Mouse (Mus musculus) right cerebral cortex, postnatal 10 days (tissue): ENCODE data around the gene Trpm8.

Source experiments
- DNase-seq, 2 experiments: peaks; one replicate each; pipeline ENCODE4 v3.0.0; 2021; ENCODE audit warnings: low spot score in 2 of 2

The Trpm8 gene

GRCm38 (mm10) chr1:88264869-88265240 is 12.6 kb upstream of the Trpm8 start:
- DNase-seq: peak in 1 of 2 experiments; percentile 56

- DNase-seq: no peak
These were observed 11.3 kb upstream of the Trpm8 start for GRCm38 (mm10) chr1:88266123-88266522.

DNA sequence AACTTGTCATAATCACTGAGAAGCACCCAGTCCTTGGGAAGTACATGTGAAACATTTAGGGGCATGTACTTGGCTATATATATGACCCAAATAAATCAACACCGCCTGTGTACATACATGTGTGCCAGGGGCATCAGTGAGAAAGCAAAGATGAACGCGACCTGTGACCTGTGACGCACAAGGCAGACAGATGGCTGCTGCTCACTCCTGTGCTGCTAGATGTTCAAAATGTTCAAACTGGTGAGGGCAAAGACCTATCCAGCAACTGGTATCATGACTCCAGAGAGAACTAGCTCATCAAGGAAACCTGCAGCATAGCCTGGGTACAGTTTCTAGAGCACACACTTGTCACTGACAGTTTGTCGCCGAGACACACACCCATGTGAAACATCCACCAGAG is 10.0 kb upstream of the Trpm8 start:
- no peak for DNase-seq

DNA sequence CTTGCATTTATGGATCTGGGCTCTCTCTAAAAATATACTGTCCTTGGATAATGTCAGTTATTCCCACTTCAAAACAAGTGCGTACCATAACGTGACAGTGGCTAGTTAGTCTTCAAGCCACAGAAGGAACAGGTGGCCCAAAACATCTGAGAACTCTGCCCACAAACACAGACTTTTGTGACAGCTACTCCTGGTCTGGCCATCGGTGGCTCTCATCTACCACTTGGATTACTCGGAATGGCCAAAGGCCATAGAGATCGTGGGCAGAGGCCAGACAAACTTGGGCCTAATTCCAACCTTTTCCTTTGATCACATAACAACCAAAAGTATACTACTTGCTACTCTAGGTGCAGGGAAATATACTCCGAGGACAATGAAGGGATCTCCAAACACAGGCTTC is 9.4 kb upstream of the Trpm8 start:
- DNase-seq: no peak

DNA sequence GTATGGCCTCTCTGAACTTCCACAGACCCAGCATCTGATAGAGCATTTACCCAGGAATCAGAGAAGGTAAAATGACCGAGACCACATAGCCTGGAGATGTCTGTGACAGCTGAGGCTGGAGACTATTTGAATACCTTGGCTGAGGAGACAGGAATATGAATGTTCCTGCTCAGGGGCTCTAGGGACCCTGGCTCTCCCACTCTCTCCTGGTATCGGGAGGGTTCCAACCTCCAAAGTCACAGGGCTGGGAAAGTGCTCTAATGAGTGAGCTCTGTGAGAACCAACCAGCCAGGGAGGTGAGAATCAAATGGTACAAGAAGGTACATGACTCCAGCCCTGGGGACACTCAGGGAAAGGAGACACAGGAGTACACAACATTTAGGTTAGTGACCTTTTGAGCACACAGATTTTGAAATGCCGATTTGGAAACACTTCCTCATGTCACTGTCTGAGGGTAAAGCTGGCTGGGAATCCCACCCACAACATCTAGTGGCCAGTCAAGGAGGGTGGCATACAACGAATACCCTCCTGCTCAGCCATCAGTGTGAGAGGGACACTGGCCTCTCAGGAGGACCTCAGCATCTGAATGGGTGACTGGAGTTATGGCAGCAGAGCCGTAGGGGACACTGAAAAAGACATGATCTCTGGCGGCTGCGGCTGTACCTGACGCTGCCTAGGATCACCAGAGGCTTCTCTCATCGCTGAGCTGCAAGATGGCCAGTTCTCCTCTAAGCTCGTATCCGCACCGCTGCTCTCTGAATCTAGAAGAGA is 7.7 kb upstream of the Trpm8 start:
- DNase-seq: no peak

DNA sequence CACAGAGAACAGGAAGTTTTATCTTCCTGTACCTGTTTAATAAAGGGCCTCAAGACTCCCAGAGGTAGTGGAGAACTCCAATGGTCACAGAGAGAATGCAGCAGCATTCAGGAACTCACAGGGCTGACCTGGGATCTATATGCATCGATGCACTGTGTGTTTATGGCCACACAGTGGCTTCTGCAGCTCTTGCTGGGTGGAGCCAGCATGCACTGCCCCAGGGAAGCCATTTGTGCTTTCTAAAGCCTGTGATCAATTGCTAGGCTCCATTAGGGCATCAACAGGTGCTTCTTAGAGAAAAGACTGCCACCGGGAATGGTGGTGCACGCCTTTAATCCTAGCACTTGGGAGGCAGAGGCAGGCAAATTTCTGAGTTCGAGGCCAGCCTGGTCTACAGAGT is 4.6 kb upstream of the Trpm8 start:
- DNase-seq: no peak

GRCm38 (mm10) chr1:88273326-88273725 is 4.1 kb upstream of the Trpm8 start:
- DNase-seq: no peak

DNA sequence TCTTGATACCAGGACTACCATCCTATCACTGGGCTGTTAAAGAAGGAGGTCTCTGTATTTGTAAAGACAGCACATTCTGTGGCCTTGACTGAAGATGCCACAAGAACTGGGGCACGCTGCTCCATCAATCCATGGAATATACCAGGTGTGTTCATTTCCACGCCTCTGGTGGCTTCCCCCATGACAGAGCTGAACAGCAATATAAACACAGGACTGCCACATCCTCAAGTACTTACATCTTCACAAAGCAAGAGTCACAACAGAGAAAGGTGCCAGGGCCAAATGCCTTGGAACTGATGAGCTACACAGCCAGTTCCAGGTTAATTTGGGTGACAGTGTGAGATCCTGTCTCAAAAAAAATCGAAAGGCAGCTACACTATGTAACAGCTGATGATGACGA is 3.6 kb upstream of the Trpm8 start:
- no peak for DNase-seq

DNA sequence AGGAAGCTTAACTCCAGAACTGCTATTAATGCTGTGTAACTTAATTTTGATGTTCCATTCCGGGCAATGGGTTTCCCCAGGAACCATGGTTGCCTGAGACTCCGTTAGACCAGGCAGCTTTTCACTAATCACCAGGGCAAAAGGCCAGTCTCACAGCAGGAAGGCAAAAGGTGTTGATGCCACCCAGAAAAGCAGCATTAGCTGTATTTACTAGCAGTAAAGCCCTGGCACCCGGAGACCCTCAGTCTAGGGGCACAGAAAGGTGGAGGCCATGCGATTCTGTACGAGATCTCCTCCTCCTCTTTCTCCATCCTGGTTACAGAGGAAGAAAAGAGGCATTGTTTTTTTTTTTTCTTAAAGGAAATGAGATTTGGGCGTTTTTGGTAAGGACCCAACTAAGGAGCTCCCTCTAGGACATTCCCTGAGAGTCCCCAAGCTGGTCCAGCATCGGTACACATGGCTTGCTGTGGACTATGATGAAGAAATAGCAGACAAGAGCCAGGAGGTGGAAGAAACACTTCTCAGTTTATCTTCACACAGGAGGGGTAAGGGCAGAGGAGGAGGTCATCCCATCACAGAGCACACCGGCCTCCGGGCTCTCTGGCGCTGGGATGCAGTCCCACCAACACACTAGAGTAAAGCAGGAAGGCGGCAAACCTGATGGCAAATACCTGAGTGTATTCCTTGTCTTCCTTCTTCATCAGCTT is 2.9 kb upstream of the Trpm8 start:
- peak in 1 of 2 experiments; percentile 35 for DNase-seq

- no peak for DNase-seq
These were observed 2.3 kb upstream of the Trpm8 start for GRCm38 (mm10) chr1:88275078-88275680.

- DNase-seq: peak in 1 of 2 experiments; percentile 49
These were observed 1.6 kb upstream of the Trpm8 start for GRCm38 (mm10) chr1:88275698-88276523.

DNA sequence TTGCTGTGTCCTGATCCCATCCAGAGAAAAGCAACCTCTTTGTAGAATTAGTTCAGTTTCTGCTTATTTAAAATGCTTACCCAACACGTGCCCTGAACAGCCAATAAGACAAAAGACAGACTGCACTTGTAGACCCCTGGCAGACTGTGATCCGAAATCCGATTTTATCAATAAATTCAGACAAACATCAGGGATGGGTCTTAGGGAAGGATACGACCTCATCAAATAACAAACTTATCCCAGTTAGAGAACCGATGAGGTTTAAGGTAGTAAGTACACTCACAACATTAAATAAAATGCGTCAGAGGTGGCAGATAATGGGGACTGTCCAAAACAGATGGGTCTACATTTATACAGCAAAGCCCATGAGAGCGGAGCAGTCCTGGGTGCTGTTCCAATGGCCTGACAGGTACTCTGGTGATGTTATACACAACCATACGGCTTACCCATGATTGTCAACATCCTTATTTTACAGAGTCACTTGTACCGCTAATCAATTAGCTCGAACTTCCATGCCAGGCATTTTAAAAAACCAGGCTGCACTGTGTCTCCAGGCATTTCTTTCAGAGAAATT is 850 bp upstream of the Trpm8 start:
- no peak for DNase-seq

GRCm38 (mm10) chr1:88277818-88278511 is 504 bp downstream of the Trpm8 start:
- peak in 1 of 2 experiments; percentile 56 for DNase-seq

DNA sequence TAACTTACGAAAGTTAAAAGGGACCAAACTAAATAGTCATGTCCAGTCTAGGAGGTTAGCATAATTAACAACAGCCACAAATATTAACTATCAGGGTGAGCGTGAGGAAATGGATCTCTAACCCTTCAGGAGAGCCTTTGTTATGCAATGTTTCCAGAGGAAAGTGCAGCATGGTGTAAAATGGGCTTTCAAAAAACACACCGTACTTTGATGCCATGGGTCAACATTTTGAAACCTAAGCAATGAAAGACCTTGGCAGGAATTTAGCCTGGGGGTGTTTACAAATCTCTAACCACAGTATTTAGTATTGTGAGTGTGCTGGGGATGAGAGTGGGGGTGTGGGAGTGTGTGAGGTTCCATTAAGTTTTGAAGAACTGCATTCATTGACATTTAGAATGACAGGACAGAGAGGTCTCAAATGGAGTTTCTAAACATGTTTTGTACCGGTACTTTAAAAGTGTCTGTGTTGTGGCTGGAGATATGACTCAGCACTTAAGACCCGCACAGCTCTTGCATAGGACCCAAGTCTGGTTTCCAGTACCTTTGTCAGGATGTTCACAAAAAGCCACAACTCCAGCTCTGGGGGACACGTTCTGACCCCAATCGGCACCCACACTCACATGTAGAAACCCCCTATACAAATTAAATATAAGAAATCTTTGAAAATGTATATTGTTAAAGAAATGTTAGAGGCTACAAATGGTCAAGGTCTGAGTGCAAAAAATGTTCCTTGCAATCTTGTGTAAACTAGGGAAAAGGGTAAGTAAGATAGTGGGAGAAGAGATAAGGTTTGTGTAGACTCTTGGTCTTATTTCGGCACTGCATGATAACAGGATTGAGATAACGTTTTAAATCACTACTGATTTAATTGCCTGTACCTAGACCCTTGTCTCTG is 1.9 kb downstream of the Trpm8 start:
- DNase-seq: peak in 1 of 2 experiments; percentile 30

DNA sequence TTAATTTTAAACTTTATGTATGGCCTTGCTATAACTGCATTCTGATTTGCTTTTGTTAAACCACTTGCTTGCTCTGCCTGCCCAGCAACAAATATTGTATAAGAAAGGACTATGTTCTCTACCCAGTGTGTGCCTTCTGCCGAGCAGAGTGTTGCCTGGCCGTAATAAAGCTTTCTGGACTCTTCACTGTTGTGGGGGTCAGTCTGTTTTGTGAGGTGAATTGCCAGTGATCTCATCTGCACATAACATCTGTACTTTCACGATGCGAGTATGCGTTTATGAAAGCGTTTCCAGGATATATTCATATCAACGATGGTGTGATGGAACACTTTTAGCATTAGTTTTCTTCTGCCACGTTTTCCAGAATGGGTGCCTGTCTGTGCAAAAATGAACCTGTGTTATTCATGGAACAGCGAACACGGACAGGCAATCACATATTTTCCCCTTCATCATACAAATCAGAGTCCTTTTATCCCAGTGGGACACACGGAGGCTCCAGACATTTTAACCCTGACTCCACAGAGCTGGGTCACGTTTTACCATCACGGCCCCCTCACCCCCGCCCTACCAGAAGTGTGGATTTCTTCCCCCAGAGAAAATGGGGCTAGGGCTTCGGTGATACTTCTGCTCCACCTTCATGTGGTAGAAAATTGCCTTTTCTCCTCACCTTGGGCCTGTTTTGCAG is 2.7 kb downstream of the Trpm8 start:
- no peak for DNase-seq

DNA sequence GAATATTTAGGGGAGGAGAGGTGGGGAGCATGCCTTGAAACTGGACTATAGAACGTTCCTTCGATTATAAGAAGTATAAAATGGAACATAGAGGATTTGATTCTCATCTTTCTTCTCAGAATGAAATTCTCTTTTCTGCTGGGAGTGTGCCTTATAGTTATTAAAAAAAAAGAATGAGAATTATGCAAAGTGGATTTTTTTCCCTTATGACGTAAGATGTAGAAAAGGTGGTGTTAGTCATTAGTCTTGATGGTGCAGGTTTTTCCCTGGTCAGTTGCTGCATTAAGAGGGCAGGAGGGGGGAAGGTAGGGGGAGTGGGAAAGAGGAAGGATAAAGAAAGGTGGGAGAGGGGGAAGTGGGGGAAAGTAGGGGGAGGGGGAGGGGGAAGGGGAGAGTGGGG is 4.8 kb downstream of the Trpm8 start:
- DNase-seq: no peak

DNA sequence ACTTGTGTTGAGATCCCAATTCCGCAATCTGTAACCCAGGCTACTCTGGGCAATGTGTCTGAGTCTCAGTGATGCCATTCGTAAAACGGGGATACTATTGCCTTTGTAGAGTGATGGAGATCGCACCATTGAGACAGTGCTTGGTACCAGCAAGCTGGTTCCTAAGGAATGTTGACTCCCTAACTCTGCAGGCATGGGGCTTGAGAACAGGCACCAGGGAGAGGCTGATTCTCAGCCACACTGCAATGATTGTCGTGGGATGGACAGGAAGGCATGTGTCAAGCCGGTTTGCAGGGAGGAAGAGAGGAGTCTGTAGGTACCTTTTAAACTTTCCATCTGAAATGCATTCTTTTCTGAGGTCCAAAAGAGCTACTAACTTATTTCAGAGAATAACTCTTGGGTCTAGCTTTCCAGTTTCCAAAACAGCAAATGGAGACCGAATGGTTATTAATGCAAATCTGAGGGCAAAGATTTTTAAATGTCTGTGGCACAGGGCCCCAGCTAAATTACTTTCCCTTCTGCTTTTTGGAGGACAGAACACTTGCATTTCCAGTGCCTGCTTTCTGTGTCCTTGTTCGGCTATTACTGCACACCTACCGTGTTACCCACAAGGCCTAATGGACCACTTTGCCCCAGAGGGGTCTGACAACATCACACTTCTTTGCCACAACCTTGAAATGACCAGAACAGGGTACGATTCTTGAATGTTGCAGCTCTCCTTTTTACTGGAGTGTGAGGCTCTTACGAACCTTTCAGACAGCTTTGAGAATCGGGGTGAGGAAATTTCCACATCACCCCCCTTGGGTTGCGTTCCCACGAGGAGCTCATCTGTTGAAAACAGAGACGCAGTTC is 6.1 kb downstream of the Trpm8 start:
- DNase-seq: no peak

- no peak for DNase-seq
These were observed 6.9 kb downstream of the Trpm8 start for GRCm38 (mm10) chr1:88284228-88284945.
